Mouse (Mus musculus) right cerebral cortex, adult 18-20 months (tissue): Measurements from ENCODE around the gene Klhdc1.

ENCODE experiments used
- DNase-seq: peaks from one replicate; pipeline ENCODE4 v3.0.0; 2022; ENCODE audit warnings: mixed read lengths

Klhdc1 gene

DNA sequence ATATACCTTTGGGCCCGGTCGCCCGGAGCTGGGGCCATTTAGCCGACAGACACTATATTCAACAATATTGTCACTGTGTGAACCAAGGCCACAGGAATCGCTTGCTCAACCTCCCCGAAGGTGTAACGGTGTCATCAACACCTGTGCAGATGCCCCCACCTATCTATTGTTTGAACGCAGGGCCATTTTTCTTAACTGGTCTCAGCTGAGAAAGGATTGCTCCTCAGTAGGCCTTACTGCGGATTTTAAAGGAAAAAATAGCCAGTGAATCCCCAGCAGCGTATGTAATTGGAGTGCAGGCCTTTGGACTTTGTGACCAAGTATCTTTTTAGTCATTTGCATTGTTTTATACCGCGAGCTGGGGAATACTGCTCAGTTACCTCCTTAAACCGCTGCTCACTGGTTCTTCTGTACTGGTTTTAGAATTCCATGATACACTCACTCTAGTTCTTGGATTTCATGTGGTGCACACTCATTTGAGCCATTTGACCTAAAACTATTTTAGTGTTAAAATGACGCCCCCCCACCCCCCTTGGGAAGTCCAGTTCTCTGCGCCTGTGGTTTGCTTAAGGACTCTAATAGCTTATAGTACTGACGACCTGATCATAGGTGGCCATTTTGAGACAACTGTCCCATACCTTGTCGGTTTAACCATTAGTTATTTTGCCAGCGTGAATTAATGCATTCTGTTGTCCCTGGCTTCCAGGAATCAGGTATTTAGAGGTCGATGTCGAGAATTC is 56.6 kb downstream of the Klhdc1 start:
- DNase-seq, result no peak

DNA sequence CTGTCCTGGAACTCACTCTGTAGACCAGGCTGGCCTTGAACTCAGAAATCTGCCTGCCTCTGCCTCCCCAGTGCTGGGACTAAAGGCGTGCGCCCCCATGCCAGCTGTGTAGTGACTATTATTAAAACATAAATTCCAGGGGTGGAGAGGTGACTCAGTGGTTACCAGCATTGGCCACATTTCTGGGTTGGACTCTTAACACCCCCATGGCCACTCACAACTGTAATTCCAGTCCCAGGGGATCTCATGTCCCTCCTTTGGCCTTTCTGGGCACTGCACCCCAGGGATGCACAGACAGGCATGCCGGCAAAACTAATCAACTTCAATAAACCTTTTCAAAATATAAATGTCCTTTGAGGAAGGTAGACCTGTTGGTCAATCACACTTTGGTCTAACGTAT is 57.3 kb downstream of the Klhdc1 start:
- no peak for DNase-seq

DNA sequence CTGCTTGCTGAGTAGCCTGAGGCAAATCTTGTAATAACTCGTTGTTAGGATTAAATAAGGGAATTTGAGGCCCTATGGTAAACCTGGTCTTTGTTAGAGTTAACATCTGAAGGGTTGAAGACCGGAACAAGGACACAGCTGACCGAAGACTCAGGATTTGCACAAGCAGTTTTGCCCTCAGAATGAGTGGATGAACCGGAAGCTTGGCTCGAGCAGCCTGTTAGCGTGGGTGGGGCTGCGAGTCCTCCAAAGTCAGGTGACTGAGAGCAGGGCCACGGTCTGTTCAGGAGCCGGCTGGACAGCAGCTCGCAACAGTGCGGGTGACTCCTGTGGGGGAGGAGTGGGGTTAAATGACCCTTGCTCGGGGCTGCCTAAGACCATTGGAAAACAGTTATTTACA is 58.3 kb downstream of the Klhdc1 start:
- DNase-seq, result no peak

DNA sequence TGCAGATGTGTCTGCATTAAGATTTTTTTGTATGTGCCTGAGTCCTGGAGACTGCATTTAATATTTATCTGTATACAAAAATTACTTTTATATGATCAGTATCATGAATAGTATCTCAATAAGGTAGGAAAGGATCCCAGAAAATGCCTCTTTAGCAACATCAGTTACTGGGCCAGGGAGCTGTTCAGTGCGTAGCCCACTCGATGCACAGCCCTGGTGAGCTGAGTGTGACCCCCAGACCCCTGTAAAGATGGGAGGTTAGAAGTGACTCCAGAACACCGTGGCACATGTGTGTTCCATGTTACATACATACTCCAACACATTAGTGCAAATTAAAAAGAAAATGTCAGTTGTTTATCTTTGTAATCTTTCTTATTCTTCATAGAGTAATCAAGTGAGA is 58.9 kb downstream of the Klhdc1 start:
- DNase-seq, result no peak

DNA sequence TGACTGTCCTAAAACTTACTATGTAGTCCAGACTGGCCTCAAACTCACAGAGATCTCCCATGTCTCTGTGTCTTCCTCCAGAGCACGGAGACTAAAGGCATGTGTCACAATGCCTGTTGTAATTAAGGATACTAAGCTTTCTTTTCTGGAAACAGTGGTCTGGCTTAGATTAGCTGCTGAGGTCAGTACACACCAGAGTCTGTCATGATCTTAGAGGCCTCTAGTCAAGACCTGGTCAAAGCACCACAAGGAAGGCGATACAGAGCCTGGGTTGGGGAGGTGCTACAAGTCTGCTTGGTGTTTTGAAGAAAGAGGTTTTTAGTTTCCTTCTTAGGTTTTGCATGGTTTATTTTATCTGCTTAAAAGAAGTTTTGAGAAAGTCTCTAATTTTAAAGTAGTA is 59.4 kb downstream of the Klhdc1 start:
- no peak for DNase-seq

DNA sequence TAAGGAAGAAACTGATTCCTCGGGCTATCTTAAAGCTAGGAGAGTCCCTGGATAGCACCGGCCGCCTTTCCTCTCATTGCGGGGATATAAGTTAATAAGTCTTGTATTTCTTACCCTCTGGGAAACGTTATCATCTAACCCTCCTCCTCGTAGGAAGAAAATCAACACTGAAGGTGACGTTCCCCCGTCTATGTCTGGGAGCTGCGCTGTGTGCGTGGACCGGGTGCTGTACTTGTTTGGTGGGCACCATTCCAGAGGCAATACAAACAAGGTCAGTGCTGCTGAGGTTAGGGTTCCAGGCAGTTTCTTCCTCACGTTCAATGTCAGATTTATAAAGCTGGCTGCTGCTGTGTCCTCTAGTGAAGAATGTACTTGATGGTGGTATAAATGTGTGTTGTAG is 61.2 kb downstream of the Klhdc1 start:
- no peak for DNase-seq

DNA sequence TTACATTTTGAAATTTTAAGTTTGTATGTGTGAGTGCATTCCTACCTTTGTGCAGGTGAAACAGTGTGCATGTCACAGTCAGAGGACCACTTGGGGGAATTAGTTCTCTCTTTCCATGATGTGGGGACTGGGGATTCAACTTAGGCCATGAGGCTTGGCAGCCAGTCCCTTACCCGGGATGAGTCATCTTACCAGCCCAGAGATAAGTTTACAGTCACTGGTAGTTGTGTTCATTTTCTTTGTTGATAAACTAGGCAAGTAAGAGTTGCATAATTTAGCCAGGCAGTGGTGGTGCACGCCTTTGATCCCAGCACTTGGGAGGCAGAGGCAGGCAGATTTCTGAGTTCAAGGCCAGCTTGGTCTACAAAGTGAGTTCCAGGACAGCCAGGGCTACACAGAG is 63.1 kb downstream of the Klhdc1 start:
- DNase-seq, result no peak

DNA sequence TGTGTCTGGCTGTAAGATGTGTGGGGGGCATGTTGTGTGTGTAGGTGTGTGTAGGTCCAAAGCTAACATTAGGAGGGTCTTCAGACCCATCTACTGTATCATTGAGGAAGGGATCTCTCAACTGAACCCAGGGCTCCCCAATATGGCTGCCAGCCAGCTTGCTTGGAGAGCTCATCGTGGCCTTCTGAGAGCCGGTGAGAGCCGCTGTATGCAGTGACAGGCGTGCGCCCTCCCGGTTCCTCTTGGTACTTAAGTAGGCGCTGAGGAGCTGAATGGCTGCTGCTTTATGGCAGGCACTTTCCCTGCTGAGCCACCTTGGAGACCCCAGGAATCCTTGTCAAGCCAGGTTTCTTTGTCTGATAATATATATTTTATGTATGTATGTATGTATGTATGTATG is 65.4 kb downstream of the Klhdc1 start:
- no peak for DNase-seq

DNA sequence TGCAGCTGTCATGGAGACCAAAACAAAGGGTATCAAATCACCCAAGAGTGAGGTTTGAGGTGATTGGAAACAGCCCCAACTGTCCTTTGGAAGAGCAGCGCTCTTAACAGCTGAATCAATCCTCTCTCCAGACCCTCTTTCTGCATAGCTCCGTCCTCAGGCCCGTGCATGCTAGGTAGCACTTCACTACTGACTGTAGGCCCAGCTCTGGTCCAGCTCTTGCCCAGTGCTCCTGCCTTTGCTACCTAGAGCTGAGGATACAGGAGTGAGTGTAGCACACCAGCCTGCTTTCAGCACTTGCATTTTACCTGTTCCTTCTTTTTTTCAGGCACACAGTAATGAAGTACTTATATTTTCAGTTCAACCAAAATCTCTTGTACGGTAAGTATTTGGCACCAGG is 68.7 kb downstream of the Klhdc1 start:
- DNase-seq, result no peak

DNA sequence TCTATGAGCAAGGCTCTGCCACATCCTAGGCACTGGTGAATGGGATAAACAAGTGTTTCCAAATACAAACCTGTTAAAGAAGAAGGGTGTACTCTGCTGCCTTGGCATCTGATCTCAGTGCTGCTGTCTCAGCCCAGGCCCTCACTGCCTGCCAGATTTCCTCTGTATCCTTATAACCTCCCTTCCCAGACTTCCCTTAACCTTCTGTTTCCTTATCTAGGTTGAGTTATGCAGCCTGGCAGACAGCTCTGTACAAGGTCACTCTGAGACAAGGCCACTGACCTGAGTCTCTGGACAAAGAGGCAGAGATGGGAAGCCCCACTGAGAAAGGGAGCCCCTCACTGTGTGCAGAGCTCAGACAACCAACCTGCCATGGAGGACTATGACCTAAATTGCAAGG is 77.5 kb downstream of the Klhdc1 start:
- no peak for DNase-seq

DNA sequence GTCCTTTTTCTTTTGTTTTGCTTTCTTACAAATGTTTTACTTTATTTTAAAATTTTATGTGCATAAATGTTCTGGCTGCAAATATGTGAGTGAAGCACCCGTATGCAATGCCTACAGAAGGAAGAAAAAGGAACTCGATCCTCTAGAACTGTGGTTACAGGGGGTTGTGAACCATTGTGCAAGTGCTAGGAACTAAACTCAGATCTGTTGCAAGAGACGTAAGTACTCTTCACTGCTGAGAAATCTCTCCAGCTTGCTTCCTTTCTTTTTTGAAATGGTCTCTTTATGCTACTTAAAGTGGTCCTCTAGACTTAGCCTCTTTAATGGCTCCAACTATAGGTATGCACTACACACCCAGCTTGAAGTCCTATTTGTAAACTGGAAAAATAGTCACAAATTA is 90.2 kb downstream of the Klhdc1 start:
- no peak for DNase-seq

DNA sequence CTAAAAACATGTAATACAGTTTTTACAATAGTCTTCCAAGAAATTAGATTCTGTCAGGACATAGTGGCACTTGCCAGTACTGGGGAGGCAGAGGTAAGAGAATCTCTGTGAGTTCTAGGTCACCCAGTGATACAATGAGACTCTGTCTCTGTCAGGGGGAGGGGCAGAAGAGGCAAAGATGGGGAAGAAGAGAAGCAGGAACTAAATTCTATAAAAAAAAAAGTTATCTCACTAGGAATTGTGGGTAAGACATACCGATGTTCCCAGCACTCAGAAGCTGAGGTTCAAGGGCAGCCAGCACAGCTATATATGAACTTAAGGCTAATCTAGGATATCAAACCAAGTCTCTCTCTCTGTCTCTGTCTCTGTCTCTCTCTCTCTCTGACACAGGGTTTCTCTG is 91.2 kb downstream of the Klhdc1 start:
- DNase-seq, result no peak

DNA sequence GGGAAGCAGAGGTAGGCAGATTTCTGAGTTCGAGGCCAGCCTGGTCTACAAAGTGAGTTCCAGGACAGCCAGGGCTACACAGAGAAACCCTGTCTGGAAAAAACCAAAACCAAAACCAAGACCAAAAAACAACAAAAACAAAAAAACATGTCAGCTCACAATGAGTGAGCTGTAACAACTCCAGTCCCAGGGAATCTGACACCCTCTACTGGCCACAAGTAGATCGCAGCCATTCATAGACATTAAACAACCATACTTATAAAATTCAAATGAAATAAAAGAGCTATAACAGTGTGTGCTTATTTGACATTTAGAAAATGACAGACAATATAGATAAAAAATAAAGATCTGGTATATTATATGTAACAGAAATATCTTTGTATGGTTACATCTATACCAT is 92.6 kb downstream of the Klhdc1 start:
- no peak for DNase-seq
